Mouse (Mus musculus) kidney, embryonic 14.5 days (tissue): ENCODE data around the gene Cep170b. TPM values are rescaled to one million over a fixed set of nuclear protein-coding genes. Genes with fewer than 3 reads are reported as not detected.

Experiments
- ATAC-seq: fragments of 200-750 bp; cut with Nextera tagmentation; 2 replicates; pipeline ENCODE4 v1.8.0; 2017; ENCODE audit warnings: moderate number of reproducible peaks, mild to moderate bottlenecking, moderate TSS enrichment, moderate library complexity; ENCODE audit not compliant: low FRiP score, low TSS enrichment
- H3K27ac ChIP-seq: fragments of 300-500 bp; sonication (generic); 2 replicates; pipeline ENCODE4 v1.5.1; 2014; ENCODE audit warnings: low read depth, mild to moderate bottlenecking, low read length, moderate library complexity, mixed read lengths
- H3K27me3 ChIP-seq: fragments of 300-500 bp; sonication (generic); 2 replicates; pipeline ENCODE4 v1.6.1; 2014; ENCODE audit warnings: mild to moderate bottlenecking, low read length; ENCODE audit not compliant: control insufficient read depth, insufficient read depth
- H3K36me3 ChIP-seq: fragments of 300-500 bp; sonication (generic); 2 replicates; pipeline ENCODE4 v1.6.1; 2014; ENCODE audit warnings: low read length, mixed read lengths; ENCODE audit not compliant: control insufficient read depth, insufficient read depth
- H3K4me1 ChIP-seq: fragments of 300-500 bp; sonication (generic); 2 replicates; pipeline ENCODE4 v1.6.1; 2014; ENCODE audit warnings: low read length, mixed read lengths; ENCODE audit not compliant: control insufficient read depth, insufficient read depth
- H3K4me2 ChIP-seq: fragments of 300-500 bp; sonication (generic); replicated peaks from 2 replicates; pipeline ENCODE4 v1.6.1; 2014; ENCODE audit warnings: low read depth, mild to moderate bottlenecking, low read length
- H3K4me3 ChIP-seq: fragments of 300-500 bp; sonication (generic); 2 replicates; pipeline ENCODE4 v1.5.1; 2014; ENCODE audit warnings: mild to moderate bottlenecking, low read length
- H3K9ac ChIP-seq: fragments of 300-500 bp; sonication (generic); 2 replicates; pipeline ENCODE4 v1.6.1; 2014; ENCODE audit warnings: low read depth, mild to moderate bottlenecking, low read length, moderate library complexity
- H3K9me3 ChIP-seq: fragments of 300-500 bp; sonication (generic); 2 replicates; pipeline ENCODE4 v1.6.1; 2016; ENCODE audit warnings: low read length; ENCODE audit not compliant: control insufficient read depth
- WGBS: fragments of 180-500 bp; shearing (Covaris S2); extraction: QIAGEN DNeasy Blood & Tissue Kit; methylation state at CpG from one replicate; pipeline ENCODE4 v1.1.7; 2014; 5-methylcytosine and 5-hydroxymethylcytosine counted together
- polyA plus RNA-seq: library from polyadenylated mRNA; unstranded; fragments of >200 nt; fragmentation: Nextera tagmentation; extraction: Ambion mirVana; gene quantifications from 2 replicates; pipeline ENCODE4 v1.2.1, GENCODE M21; 2014

Gene Cep170b
- polyA plus RNA-seq, 1 experiment from 2014 or later = 15.1 TPM

DNA sequence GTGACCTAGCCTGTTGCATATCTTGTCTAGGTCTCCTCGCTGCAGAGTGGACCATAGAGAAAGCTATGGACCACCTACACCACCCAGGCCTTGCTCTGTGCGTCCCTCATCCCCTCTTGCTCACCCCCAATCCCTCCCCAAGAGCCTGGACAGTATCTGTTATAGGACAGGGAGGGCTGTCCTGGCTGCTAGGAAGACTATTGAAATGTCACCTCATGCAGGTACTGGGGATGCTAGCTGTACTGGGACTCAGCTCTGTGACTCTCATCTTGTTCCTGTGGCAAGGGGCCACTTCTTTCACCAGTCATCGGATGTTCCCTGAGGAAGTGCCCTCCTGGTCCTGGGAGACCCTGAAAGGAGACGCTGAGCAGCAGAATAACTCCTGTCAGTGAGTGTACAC, 42.9 kb downstream of the Cep170b start:
- Histone ChIP-seq H3K9ac (no peak overlapping the region), H3K4me2 (no peak overlapping the region), H3K9me3 (no peaks in the 10 kb centered on the region), H3K36me3 (no peaks in the 10 kb centered on the region), H3K4me1 (no peaks in the 10 kb centered on the region), H3K27me3 (no peaks in the 10 kb centered on the region), H3K4me3 (no peak overlapping the region), H3K27ac (no peak overlapping the region)
- WGBS = 87% methylated on average over 4 of the region's 4 CpGs
- ATAC-seq = no peak

- Histone ChIP-seq H3K27ac (no peak overlapping the region), H3K27me3 (no peaks in the 10 kb centered on the region), H3K4me3 (no peak overlapping the region), H3K4me2 (no peak overlapping the region), H3K9ac (no peak overlapping the region), H3K9me3 (no peaks in the 10 kb centered on the region), H3K4me1 (no peaks in the 10 kb centered on the region), H3K36me3 (no peaks in the 10 kb centered on the region)
- ATAC-seq = no peak
- 80% methylated on average over 5 of the region's 5 CpGs for WGBS
Measured at GRCm38 (mm10) chr12:112764141-112764540, 43.9 kb downstream of the Cep170b start.

DNA sequence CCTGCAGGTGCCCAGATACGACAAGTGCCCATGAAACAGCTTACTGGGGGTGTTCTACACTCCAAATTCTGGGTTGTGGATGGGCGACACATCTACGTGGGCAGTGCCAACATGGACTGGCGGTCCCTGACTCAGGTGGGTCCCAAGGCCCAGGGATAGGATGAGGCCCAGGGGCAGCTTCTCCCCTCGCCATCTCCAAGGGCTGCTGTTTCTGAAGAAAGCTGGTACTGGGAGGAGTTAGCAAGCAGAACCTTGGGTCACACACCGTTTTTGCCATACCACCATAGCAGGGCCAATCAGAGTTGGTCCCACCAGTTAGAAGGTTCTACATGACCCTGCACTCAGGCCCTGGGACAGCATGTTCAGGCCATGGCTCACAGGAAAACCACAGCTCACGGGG, 44.7 kb downstream of the Cep170b start:
- H3K4me2 ChIP-seq = no peak overlapping the region
- H3K4me3 ChIP-seq = no peak overlapping the region
- H3K9ac ChIP-seq = no peak overlapping the region
- H3K4me1 ChIP-seq = no peaks in the 10 kb centered on the region
- no peak overlapping the region for H3K27ac ChIP-seq
- no peaks in the 10 kb centered on the region for H3K9me3 ChIP-seq
- no peak for ATAC-seq
- no peaks in the 10 kb centered on the region for H3K36me3 ChIP-seq
- 86% methylated on average over 7 of the region's 7 CpGs for WGBS
- H3K27me3 ChIP-seq = no peaks in the 10 kb centered on the region

GRCm38 (mm10) chr12:112766586-112766985, 46.3 kb downstream of the Cep170b start:
- Histone ChIP-seq H3K4me3 (no peak overlapping the region), H3K27me3 (no peaks in the 10 kb centered on the region), H3K4me1 (no peaks in the 10 kb centered on the region), H3K27ac (no peak overlapping the region), H3K9me3 (no peaks in the 10 kb centered on the region), H3K4me2 (no peak overlapping the region), H3K9ac (no peak overlapping the region), H3K36me3 (no peaks in the 10 kb centered on the region)
- ATAC-seq = no peak
- 91% methylated on average over 7 of the region's 7 CpGs for WGBS

GRCm38 (mm10) chr12:112767036-112767890, 47.0 kb downstream of the Cep170b start:
- Histone ChIP-seq H3K27me3 (no peaks in the 10 kb centered on the region), H3K9me3 (no peaks in the 10 kb centered on the region), H3K9ac (no peak overlapping the region), H3K4me3 (no peak overlapping the region), H3K4me1 (no peaks in the 10 kb centered on the region), H3K36me3 (no peaks in the 10 kb centered on the region), H3K4me2 (no peak overlapping the region), H3K27ac (no peak overlapping the region)
- 90% methylated on average over 16 of the region's 16 CpGs for WGBS
- no peak for ATAC-seq

- ATAC-seq = no peak
- Histone ChIP-seq H3K9me3 (no peaks in the 10 kb centered on the region), H3K27me3 (no peaks in the 10 kb centered on the region), H3K27ac (no peak overlapping the region), H3K36me3 (no peaks in the 10 kb centered on the region), H3K4me3 (no peak overlapping the region), H3K4me1 (no peaks in the 10 kb centered on the region), H3K9ac (no peak overlapping the region), H3K4me2 (no peak overlapping the region)
- WGBS = 82% methylated on average over 8 of the region's 8 CpGs
Measured at GRCm38 (mm10) chr12:112768166-112768565, 47.9 kb downstream of the Cep170b start.

DNA sequence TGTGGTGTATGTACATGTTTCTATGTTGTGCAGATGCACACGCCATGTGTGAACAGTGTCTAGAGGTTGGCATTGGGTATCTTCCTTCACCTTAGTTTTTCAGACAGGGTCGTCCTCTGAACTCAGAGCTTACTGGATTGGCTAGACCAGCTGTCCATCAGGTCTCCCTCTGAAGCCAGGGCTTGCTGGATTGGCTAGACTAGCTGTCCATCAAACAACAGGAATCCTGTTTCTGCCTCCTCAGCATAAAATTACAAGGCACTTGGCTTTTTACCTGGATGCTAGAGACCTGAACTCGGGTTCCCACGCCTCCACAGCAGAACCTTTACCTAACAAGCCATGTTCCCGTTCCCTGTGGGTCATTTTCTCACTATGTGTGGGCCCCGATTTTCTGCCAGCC, 48.8 kb downstream of the Cep170b start:
- ATAC-seq = no peak

GRCm38 (mm10) chr12:112769751-112770150, 49.5 kb downstream of the Cep170b start:
- H3K27me3 ChIP-seq = no peaks in the 10 kb centered on the region
- no peak overlapping the region for H3K9ac ChIP-seq
- H3K36me3 ChIP-seq = no peaks in the 10 kb centered on the region
- H3K27ac ChIP-seq = no peak overlapping the region
- H3K4me2 ChIP-seq = no peak overlapping the region
- no peaks in the 10 kb centered on the region for H3K9me3 ChIP-seq
- no peaks in the 10 kb centered on the region for H3K4me1 ChIP-seq
- WGBS = 89% methylated on average over 2 of the region's 2 CpGs
- ATAC-seq = no peak
- H3K4me3 ChIP-seq = no peak overlapping the region

More for the DNA sequence above, 48.8 kb downstream of the Cep170b start:
- WGBS = 86% methylated on average over 6 of the region's 6 CpGs
- Histone ChIP-seq H3K9ac (no peak overlapping the region), H3K4me2 (no peak overlapping the region), H3K27me3 (no peaks in the 10 kb centered on the region), H3K27ac (no peak overlapping the region), H3K4me1 (no peaks in the 10 kb centered on the region), H3K9me3 (no peaks in the 10 kb centered on the region), H3K4me3 (no peak overlapping the region), H3K36me3 (no peaks in the 10 kb centered on the region)

DNA sequence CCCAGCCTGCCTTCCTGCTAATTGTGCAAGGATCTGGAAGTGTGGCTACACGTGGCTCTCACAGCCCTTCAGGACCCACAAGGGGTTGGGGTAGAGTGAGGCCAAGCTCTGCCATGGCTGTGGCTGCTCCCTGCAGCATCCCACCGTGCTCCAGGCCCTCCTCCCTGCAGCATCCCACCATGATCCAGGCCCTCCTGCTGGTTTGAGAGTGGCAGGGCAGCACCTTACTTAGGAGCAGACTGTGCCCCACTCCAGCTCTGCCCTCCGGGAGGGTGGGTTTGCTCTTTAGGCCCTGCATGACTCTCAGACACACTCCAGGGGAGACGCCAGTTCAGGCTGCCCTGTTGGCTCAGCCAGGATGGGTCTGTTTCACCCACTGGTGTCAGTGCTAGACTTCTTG, 50.1 kb downstream of the Cep170b start:
- H3K27me3 ChIP-seq = no peaks in the 10 kb centered on the region
- 77% methylated on average over 4 of the region's 4 CpGs for WGBS
- no peaks in the 10 kb centered on the region for H3K4me1 ChIP-seq
- H3K4me2 ChIP-seq = no peak overlapping the region
- H3K9me3 ChIP-seq = no peaks in the 10 kb centered on the region; the same call in 1 of the 2 replicates
- H3K36me3 ChIP-seq = no peaks in the 10 kb centered on the region
- H3K4me3 ChIP-seq = no peak overlapping the region
- ATAC-seq = no peak
- H3K9ac ChIP-seq = no peak overlapping the region
- H3K27ac ChIP-seq = no peak overlapping the region
